Mouse (Mus musculus): ENCODE measurements at regions not wholly inside any gene's neighbourhood (a gene's known extent, or its start where the extent isn't known, plus 50 kb on each side); places are given as distances from the start of the nearest gene placed in this dataset.

DNA sequence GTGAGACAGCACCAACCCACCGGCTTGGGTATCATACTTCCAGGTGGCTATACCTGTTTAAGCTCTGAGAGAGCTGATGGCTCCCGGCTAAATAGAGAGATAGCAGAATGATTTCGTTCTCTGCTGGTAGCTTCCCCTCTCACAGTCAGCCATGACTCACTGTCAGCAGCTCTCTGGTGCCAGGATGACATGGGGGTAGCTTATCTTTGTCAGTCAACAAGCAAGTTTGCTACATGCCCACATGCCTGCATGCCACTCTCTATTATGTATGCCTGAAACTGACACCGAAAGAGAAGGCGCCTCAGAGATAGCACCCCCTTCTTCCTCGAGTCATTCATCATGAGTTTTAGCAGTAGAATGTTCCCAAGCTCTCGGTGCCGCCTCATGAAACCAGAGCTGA lies 419.2 kb downstream of the Dmrt2 start:
- H3K9ac ChIP-seq (ENCODE audit: insufficient read depth, low read depth, low read length, poor library complexity, severe bottlenecking), result no peak overlapping the region

DNA sequence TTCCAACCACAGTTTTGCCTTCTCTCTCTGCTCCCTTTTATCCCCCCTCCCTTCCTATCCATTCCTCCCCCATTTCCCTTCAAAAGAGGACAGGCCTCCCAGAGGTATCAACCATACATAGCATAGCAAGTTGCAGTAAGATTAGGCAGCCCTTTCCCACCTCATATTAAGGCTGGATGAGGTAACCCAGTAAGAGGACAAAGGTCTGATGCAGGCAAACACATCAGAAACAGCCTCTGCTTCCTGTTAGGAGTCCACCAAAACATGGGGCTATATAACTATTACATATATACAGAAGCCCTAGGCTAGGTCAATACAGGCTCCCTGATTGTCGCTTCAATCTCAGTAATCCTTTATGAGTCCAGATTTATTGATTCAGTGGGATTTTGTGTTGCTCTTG lies 421.6 kb downstream of the Dmrt2 start:
- no peak for DNase-seq (ENCODE audit: low read depth, low spot score)
- no peaks in the 10 kb centered on the region for H3K9me3 ChIP-seq (ENCODE audit: control insufficient read depth, insufficient read depth, low read depth, low read length)
- no peaks in the 10 kb centered on the region for H3K36me3 ChIP-seq (ENCODE audit: control insufficient read depth, insufficient read depth, low read length, poor library complexity, severe bottlenecking)
- H3K4me1 ChIP-seq (ENCODE audit: control insufficient read depth in 2 of 2, insufficient read depth in 2 of 2, low read length in 2 of 2, poor library complexity in 1 of 2), result no peaks in the 10 kb centered on the region
- H3K27ac ChIP-seq (ENCODE audit: insufficient read depth, low read depth, low read length, poor library complexity, severe bottlenecking), result no peak overlapping the region
- in situ Hi-C loops (cut with MboI; ENCODE audit: low sequenced_read_pairs in 2 of 2, unreplicated experiment in 2 of 2), result no loop called here
- no peak overlapping the region for H3K9ac ChIP-seq (ENCODE audit: insufficient read depth, low read depth, low read length, poor library complexity, severe bottlenecking)
- H3K4me3 ChIP-seq (ENCODE audit: insufficient read depth in 1 of 2, low read depth in 1 of 2, low read length in 2 of 2, poor library complexity in 1 of 2, severe bottlenecking in 1 of 2), result no peak overlapping the region
- no peak for TF ChIP-seq ZC3H11A (IDR thresholded peaks at IDR 0.05; ENCODE audit: borderline replicate concordance, low read depth, low read length)
- no peak for TF ChIP-seq CHD2 (IDR thresholded peaks at IDR 0.05; ENCODE audit: low read depth, low read length)
- no peak for TF ChIP-seq HCFC1 (IDR thresholded peaks at IDR 0.05; ENCODE audit: borderline replicate concordance, insufficient read depth, low read length)
- no peak for TF ChIP-seq ZNF384 (IDR thresholded peaks at IDR 0.05; ENCODE audit: low read depth, low read length)
- no peak for TF ChIP-seq MAFK (IDR thresholded peaks at IDR 0.05; ENCODE audit: insufficient read depth, low read depth, low read length)

More for the DNA sequence above, 419.2 kb downstream of the Dmrt2 start:
- TF ChIP-seq ZC3H11A (IDR thresholded peaks at IDR 0.05; ENCODE audit: borderline replicate concordance, low read depth, low read length), result no peak
- TF ChIP-seq ZNF384 (IDR thresholded peaks at IDR 0.05; ENCODE audit: low read depth, low read length), result no peak
- TF ChIP-seq MAFK (IDR thresholded peaks at IDR 0.05; ENCODE audit: insufficient read depth, low read depth, low read length), result no peak
- TF ChIP-seq CHD2 (IDR thresholded peaks at IDR 0.05; ENCODE audit: low read depth, low read length), result no peak
- no peak for TF ChIP-seq HCFC1 (IDR thresholded peaks at IDR 0.05; ENCODE audit: borderline replicate concordance, insufficient read depth, low read length)
- in situ Hi-C loops (cut with MboI; ENCODE audit: low sequenced_read_pairs in 2 of 2, unreplicated experiment in 2 of 2), result no loop called here
- Histone ChIP-seq H3K9me3 (ENCODE audit: control insufficient read depth, insufficient read depth, low read depth, low read length) (no peaks in the 10 kb centered on the region), H3K4me3 (ENCODE audit: insufficient read depth in 1 of 2, low read depth in 1 of 2, low read length in 2 of 2, poor library complexity in 1 of 2, severe bottlenecking in 1 of 2) (no peak overlapping the region), H3K4me1 (ENCODE audit: control insufficient read depth in 2 of 2, insufficient read depth in 2 of 2, low read length in 2 of 2, poor library complexity in 1 of 2) (no peaks in the 10 kb centered on the region), H3K36me3 (ENCODE audit: control insufficient read depth, insufficient read depth, low read length, poor library complexity, severe bottlenecking) (no peaks in the 10 kb centered on the region), H3K27ac (ENCODE audit: insufficient read depth, low read depth, low read length, poor library complexity, severe bottlenecking) (no peak overlapping the region)
- DNase-seq (ENCODE audit: low read depth, low spot score), result no peak

DNA sequence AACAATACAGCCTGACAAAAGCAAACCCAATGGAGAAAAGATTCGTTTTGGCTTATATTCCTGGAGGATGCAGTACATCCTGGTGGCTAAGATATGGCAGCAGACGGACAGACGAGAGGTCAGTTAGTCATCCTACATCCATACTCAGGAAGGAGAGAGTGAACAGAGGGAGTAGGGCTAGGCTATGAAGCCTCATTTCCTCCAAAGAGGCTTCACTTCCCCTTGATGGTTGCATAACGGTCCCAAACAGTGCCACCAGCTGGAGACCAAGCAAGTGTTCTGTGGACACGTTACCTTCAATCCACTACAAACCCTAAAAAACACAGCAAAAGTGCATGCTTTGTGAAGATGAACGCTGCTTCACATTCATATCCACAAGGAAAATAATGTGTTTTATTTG lies 442.1 kb downstream of the Dmrt2 start:
- Histone ChIP-seq H3K4me3 (ENCODE audit: insufficient read depth in 1 of 2, low read depth in 1 of 2, low read length in 2 of 2, poor library complexity in 1 of 2, severe bottlenecking in 1 of 2) (no peak overlapping the region), H3K9ac (ENCODE audit: insufficient read depth, low read depth, low read length, poor library complexity, severe bottlenecking) (no peak overlapping the region), H3K4me1 (ENCODE audit: control insufficient read depth in 2 of 2, insufficient read depth in 2 of 2, low read length in 2 of 2, poor library complexity in 1 of 2) (no peaks in the 10 kb centered on the region), H3K9me3 (ENCODE audit: control insufficient read depth, insufficient read depth, low read depth, low read length) (no peaks in the 10 kb centered on the region), H3K27ac (ENCODE audit: insufficient read depth, low read depth, low read length, poor library complexity, severe bottlenecking) (no peak overlapping the region), H3K36me3 (ENCODE audit: control insufficient read depth, insufficient read depth, low read length, poor library complexity, severe bottlenecking) (no peaks in the 10 kb centered on the region)
- in situ Hi-C loops (cut with MboI; ENCODE audit: low sequenced_read_pairs in 2 of 2, unreplicated experiment in 2 of 2), result no loop called here
- TF ChIP-seq ZNF384 (IDR thresholded peaks at IDR 0.05; ENCODE audit: low read depth, low read length) (no peak), CHD2 (IDR thresholded peaks at IDR 0.05; ENCODE audit: low read depth, low read length) (no peak), HCFC1 (IDR thresholded peaks at IDR 0.05; ENCODE audit: borderline replicate concordance, insufficient read depth, low read length) (no peak), ZC3H11A (IDR thresholded peaks at IDR 0.05; ENCODE audit: borderline replicate concordance, low read depth, low read length) (no peak), MAFK (IDR thresholded peaks at IDR 0.05; ENCODE audit: insufficient read depth, low read depth, low read length) (no peak)
- no peak for DNase-seq (ENCODE audit: low read depth, low spot score)

DNA sequence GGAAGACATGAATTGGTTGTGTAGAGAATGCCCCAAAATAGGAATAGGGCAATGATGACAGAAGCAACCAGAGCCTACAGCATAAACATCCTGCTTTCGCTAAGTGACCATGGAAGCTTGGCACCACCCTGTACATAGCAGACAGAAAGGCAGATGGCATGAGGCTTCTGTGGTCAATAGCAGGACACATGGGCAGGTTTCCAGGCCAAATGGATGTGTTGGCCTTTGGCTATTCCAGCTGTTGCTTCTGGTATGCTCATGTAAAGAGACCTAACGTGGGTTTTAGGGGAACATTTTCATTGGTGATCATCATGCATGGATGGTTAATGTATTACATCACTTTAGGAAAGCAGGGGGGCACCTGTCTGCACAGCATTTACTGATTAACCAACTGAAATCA lies 456.2 kb downstream of the Dmrt2 start:
- no peak for DNase-seq (ENCODE audit: low read depth, low spot score)
- in situ Hi-C loops (cut with MboI; ENCODE audit: low sequenced_read_pairs in 2 of 2, unreplicated experiment in 2 of 2), result no loop called here

DNA sequence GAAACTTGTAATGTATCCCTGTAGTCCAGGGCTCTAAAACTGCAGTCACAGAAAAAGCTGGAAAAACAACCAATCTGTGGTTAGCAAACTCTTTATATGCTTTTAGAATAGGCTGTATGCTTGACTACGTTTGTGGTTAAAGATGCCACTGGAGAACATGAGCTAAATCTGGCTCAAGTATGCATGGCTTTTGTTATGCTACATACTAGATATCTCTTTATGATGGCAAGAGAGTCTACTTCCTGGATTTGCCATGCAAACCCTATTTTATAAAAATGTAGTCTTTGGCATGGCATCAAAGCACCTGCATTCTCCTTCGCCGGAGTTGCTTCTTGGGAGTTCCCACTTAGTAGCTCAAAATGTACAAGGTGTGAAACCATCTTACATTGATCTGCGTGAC lies 462.2 kb downstream of the Dmrt2 start:
- H3K27ac ChIP-seq (ENCODE audit: insufficient read depth, low read depth, low read length, poor library complexity, severe bottlenecking), result no peak overlapping the region
- DNase-seq (ENCODE audit: low read depth, low spot score), result no peak
- H3K9me3 ChIP-seq (ENCODE audit: control insufficient read depth, insufficient read depth, low read depth, low read length), result no peaks in the 10 kb centered on the region
- TF ChIP-seq ZC3H11A (IDR thresholded peaks at IDR 0.05; ENCODE audit: borderline replicate concordance, low read depth, low read length) (no peak), ZNF384 (IDR thresholded peaks at IDR 0.05; ENCODE audit: low read depth, low read length) (no peak), MAFK (IDR thresholded peaks at IDR 0.05; ENCODE audit: insufficient read depth, low read depth, low read length) (no peak), HCFC1 (IDR thresholded peaks at IDR 0.05; ENCODE audit: borderline replicate concordance, insufficient read depth, low read length) (no peak), CHD2 (IDR thresholded peaks at IDR 0.05; ENCODE audit: low read depth, low read length) (no peak)
- no peak overlapping the region for H3K9ac ChIP-seq (ENCODE audit: insufficient read depth, low read depth, low read length, poor library complexity, severe bottlenecking)
- in situ Hi-C loops (cut with MboI; ENCODE audit: low sequenced_read_pairs in 2 of 2, unreplicated experiment in 2 of 2), result no loop called here
- no peak overlapping the region for H3K4me3 ChIP-seq (ENCODE audit: insufficient read depth in 1 of 2, low read depth in 1 of 2, low read length in 2 of 2, poor library complexity in 1 of 2, severe bottlenecking in 1 of 2)
- H3K36me3 ChIP-seq (ENCODE audit: control insufficient read depth, insufficient read depth, low read length, poor library complexity, severe bottlenecking), result no peaks in the 10 kb centered on the region
- H3K4me1 ChIP-seq (ENCODE audit: control insufficient read depth in 2 of 2, insufficient read depth in 2 of 2, low read length in 2 of 2, poor library complexity in 1 of 2), result no peaks in the 10 kb centered on the region

More for the DNA sequence above, 456.2 kb downstream of the Dmrt2 start:
- TF ChIP-seq HCFC1 (IDR thresholded peaks at IDR 0.05; ENCODE audit: borderline replicate concordance, insufficient read depth, low read length) (no peak), ZC3H11A (IDR thresholded peaks at IDR 0.05; ENCODE audit: borderline replicate concordance, low read depth, low read length) (no peak), CHD2 (IDR thresholded peaks at IDR 0.05; ENCODE audit: low read depth, low read length) (no peak), MAFK (IDR thresholded peaks at IDR 0.05; ENCODE audit: insufficient read depth, low read depth, low read length) (no peak), ZNF384 (IDR thresholded peaks at IDR 0.05; ENCODE audit: low read depth, low read length) (no peak)
- no peaks in the 10 kb centered on the region for H3K36me3 ChIP-seq (ENCODE audit: control insufficient read depth, insufficient read depth, low read length, poor library complexity, severe bottlenecking)
- H3K9me3 ChIP-seq (ENCODE audit: control insufficient read depth, insufficient read depth, low read depth, low read length), result no peaks in the 10 kb centered on the region
- no peaks in the 10 kb centered on the region for H3K4me1 ChIP-seq (ENCODE audit: control insufficient read depth in 2 of 2, insufficient read depth in 2 of 2, low read length in 2 of 2, poor library complexity in 1 of 2)
- no peak overlapping the region for H3K4me3 ChIP-seq (ENCODE audit: insufficient read depth in 1 of 2, low read depth in 1 of 2, low read length in 2 of 2, poor library complexity in 1 of 2, severe bottlenecking in 1 of 2)
- H3K9ac ChIP-seq (ENCODE audit: insufficient read depth, low read depth, low read length, poor library complexity, severe bottlenecking), result no peak overlapping the region
- H3K27ac ChIP-seq (ENCODE audit: insufficient read depth, low read depth, low read length, poor library complexity, severe bottlenecking), result no peak overlapping the region
